In genomic region chr9:98809526-98809925, GRCm38 (mm10) we compare ENCODE assay signal across 15 mouse cellular contexts. TPM values are rescaled to one million over a fixed set of nuclear protein-coding genes. Genes with fewer than 3 reads are reported as not detected.
DNase-seq lines count a peak whose midpoint lies in the region; ATAC-seq and TF ChIP-seq lines count a peak whose summit lies in the region.
"Not testable (repeated sequence)": the region's sequence is repeated elsewhere in the genome, so short reads cannot be mapped to it uniquely, and the experiment has no call there.
"Had no signal": no experiment of that assay in that cellular context is flagged by ENCODE, and none has a peak within 500 bp of the region (broad histone marks: within the 10 kb centered on the region; RNA-seq: fewer than 3 reads in every experiment).

No protein-coding gene starts in this region.

- H3K4me3 ChIP-seq in forebrain, embryonic 14.5 days (ENCODE audit: low read depth, low read length); limb, embryonic 14.5 days (replicated peaks; ENCODE audit: low read length); midbrain, embryonic 14.5 days (replicated peaks; ENCODE audit: low read depth, low read length): not testable (repeated sequence)

- DNase-seq in 416B (ENCODE audit: low read depth) = peak; percentile 30
- DNase-seq in brain, adult 2 months (ENCODE audit: low read depth, low spot score) = peak; percentile 69
- peak; percentile 72 for DNase-seq in forebrain, embryonic 14.5 days (ENCODE audit: low spot score)
- DNase-seq in heart, postnatal 4 days = peak; percentile 65
- DNase-seq in layer of hippocampus, adult 11-12 months (ENCODE audit: low spot score) = peak; percentile 51
- peak; percentile 74 for DNase-seq in limb, embryonic 14.5 days (ENCODE audit: low spot score)
- DNase-seq in midbrain, embryonic 14.5 days = peak; percentile 82
- peak; percentile 63 for DNase-seq in right cerebral cortex, postnatal 4 days

- H3K4me2 ChIP-seq in forebrain, embryonic 14.5 days (ENCODE audit: low read length); limb, embryonic 14.5 days (replicated peaks; ENCODE audit: low read depth, low read length, severe bottlenecking); midbrain, embryonic 14.5 days (ENCODE audit: low read length): not testable (repeated sequence)

- H3K9ac ChIP-seq in forebrain, embryonic 14.5 days (ENCODE audit: low read length); limb, embryonic 14.5 days (ENCODE audit: low read depth, low read length, severe bottlenecking); midbrain, embryonic 14.5 days (replicated peaks; ENCODE audit: low read length): not testable (repeated sequence)

- 72% methylated on average over 2 of the region's 2 CpGs for WGBS in forebrain, embryonic 14.5 days
- 43% methylated on average over 2 of the region's 2 CpGs for WGBS in limb, embryonic 14.5 days
- WGBS in midbrain, embryonic 14.5 days = 71% methylated on average over 2 of the region's 2 CpGs

- TF ChIP-seq POLR2A in limb, embryonic 14.5 days (IDR thresholded peaks at IDR 0.05; ENCODE audit: borderline replicate concordance, extremely low read depth, insufficient read depth, insufficient read length) = not testable (repeated sequence)

- H3K27ac ChIP-seq in forebrain, embryonic 14.5 days (ENCODE audit: low read depth, low read length); limb, embryonic 14.5 days (replicated peaks; ENCODE audit: low read depth, low read length); midbrain, embryonic 14.5 days (replicated peaks; ENCODE audit: low read depth, low read length): not testable (repeated sequence)

- H3K9me3 ChIP-seq in forebrain, embryonic 14.5 days (replicated peaks; ENCODE audit: control insufficient read depth, low read length); limb, embryonic 14.5 days (ENCODE audit: control insufficient read depth, low read length); midbrain, embryonic 14.5 days (ENCODE audit: control insufficient read depth, low read length): not testable (repeated sequence)

- not testable (repeated sequence) for ATAC-seq in forebrain, embryonic 14.5 days; limb, embryonic 14.5 days (ENCODE audit: low FRiP score, low read depth); midbrain, embryonic 14.5 days (ENCODE audit: low FRiP score, low TSS enrichment)

- H3K4me1 ChIP-seq in forebrain, embryonic 14.5 days (ENCODE audit: control insufficient read depth, insufficient read depth, low read length); limb, embryonic 14.5 days (ENCODE audit: control insufficient read depth, insufficient read depth, low read length); midbrain, embryonic 14.5 days (ENCODE audit: control insufficient read depth, insufficient read depth, low read length): not testable (repeated sequence)

- not testable (repeated sequence) for H3K36me3 ChIP-seq in forebrain, embryonic 14.5 days (ENCODE audit: control insufficient read depth, insufficient read depth, low read length); limb, embryonic 14.5 days (ENCODE audit: control insufficient read depth, insufficient read depth, low read length); midbrain, embryonic 14.5 days (ENCODE audit: control insufficient read depth, insufficient read depth, low read length)

- not testable (repeated sequence) for H3K27me3 ChIP-seq in forebrain, embryonic 14.5 days (replicated peaks; ENCODE audit: control insufficient read depth, insufficient read depth, low read length); limb, embryonic 14.5 days (ENCODE audit: control insufficient read depth, insufficient read depth, low read length); midbrain, embryonic 14.5 days (ENCODE audit: control insufficient read depth, insufficient read depth, low read length)

RNA-seq across cellular contexts. Expression of gene Prr23a1, which starts 32.8 kb away (rescaled TPM):
- 0.20 TPM in 1 of 2 replicates, not detected in the other for polyA plus RNA-seq in forebrain, embryonic 14.5 days (2014; fragmentation: Nextera tagmentation; extraction: Ambion mirVana)
- not detected for total RNA-seq in heart, postnatal 4 days (2021)
- not detected in 2 replicates for polyA plus RNA-seq in limb, embryonic 14.5 days (2012; rRNA removed)
- polyA plus RNA-seq in limb, embryonic 14.5 days (2014; fragmentation: Nextera tagmentation; extraction: Ambion mirVana) = not detected in 2 replicates
- 0.26 TPM in 1 of 2 replicates, not detected in the other for polyA plus RNA-seq in midbrain, embryonic 14.5 days (2014; fragmentation: Nextera tagmentation; extraction: Ambion mirVana)
- total RNA-seq: gastrocnemius, postnatal 25 days; layer of hippocampus, postnatal 36 days; megakaryocyte progenitor cell, adult 5-6 weeks had no signal
- polyA plus RNA-seq: erythroblast, embryonic 14.5 days; neural tube, embryonic 13.5 days; urinary bladder, adult 2 months had no signal

RNA-seq across cellular contexts. Expression of gene Prr23a2, which starts 46.8 kb away (rescaled TPM):
- not detected in 2 replicates for polyA plus RNA-seq in forebrain, embryonic 14.5 days (2014; fragmentation: Nextera tagmentation; extraction: Ambion mirVana)
- total RNA-seq in heart, postnatal 4 days (2021) = not detected
- not detected in 2 replicates for polyA plus RNA-seq in limb, embryonic 14.5 days (2012; rRNA removed)
- not detected in 2 replicates for polyA plus RNA-seq in limb, embryonic 14.5 days (2014; fragmentation: Nextera tagmentation; extraction: Ambion mirVana)
- polyA plus RNA-seq in midbrain, embryonic 14.5 days (2014; fragmentation: Nextera tagmentation; extraction: Ambion mirVana) = not detected in 2 replicates
- total RNA-seq: gastrocnemius, postnatal 25 days; layer of hippocampus, postnatal 36 days; megakaryocyte progenitor cell, adult 5-6 weeks had no signal
- polyA plus RNA-seq: erythroblast, embryonic 14.5 days; hindbrain, embryonic 15.5 days; neural tube, embryonic 13.5 days; urinary bladder, adult 2 months had no signal

RNA-seq across cellular contexts. Expression of gene Prr23a3, which starts 55.0 kb away (rescaled TPM):
- polyA plus RNA-seq in forebrain, embryonic 14.5 days (2014; fragmentation: Nextera tagmentation; extraction: Ambion mirVana) = not detected in 2 replicates
- total RNA-seq in heart, postnatal 4 days (2021) = not detected
- polyA plus RNA-seq in limb, embryonic 14.5 days (2012; rRNA removed) = 0.04 TPM in 1 of 2 replicates, not detected in the other
- not detected in 2 replicates for polyA plus RNA-seq in limb, embryonic 14.5 days (2014; fragmentation: Nextera tagmentation; extraction: Ambion mirVana)
- not detected in 2 replicates for polyA plus RNA-seq in midbrain, embryonic 14.5 days (2014; fragmentation: Nextera tagmentation; extraction: Ambion mirVana)
- total RNA-seq: gastrocnemius, postnatal 25 days; layer of hippocampus, postnatal 36 days; megakaryocyte progenitor cell, adult 5-6 weeks had no signal
- polyA plus RNA-seq: erythroblast, embryonic 14.5 days; hindbrain, embryonic 15.5 days; neural tube, embryonic 13.5 days had no signal

Comparison
In these comparisons a context has a peak if more than half of its experiments do, and no peak if none do; other contexts are left out.
1. DNase-seq: peak in every context shown above with its lines; median percentile 82 in midbrain, embryonic 14.5 days; 74 in limb, embryonic 14.5 days; 72 in forebrain, embryonic 14.5 days; 69 in brain, adult 2 months; 65 in heart, postnatal 4 days; 63 in right cerebral cortex, postnatal 4 days; 51 in layer of hippocampus, adult 11-12 months; 30 in 416B.